Mouse (Mus musculus): ENCODE measurements around the gene Als2cl. TPM values are rescaled to one million over a fixed set of nuclear protein-coding genes. Genes with fewer than 3 reads are reported as not detected.
A peak's percentile ranks its signal among the peaks of the same experiment; 100 is the strongest.

Gene Als2cl
- polyA plus RNA-seq, 1 experiment from 2014 or later: 1.9 TPM

GRCm38 (mm10) chr9:110891077-110891828, 11.6 kb downstream of the Als2cl start:
- Histone ChIP-seq H3K4me2 (replicated peaks) (no peak overlapping the region), H3K9me3 (ENCODE audit: control insufficient read depth, low read length) (no peaks in the 10 kb centered on the region), H3K4me3 (replicated peaks; ENCODE audit: low read length) (no peak overlapping the region), H3K4me1 (replicated peaks; ENCODE audit: control insufficient read depth, insufficient read depth, low read length) (no peaks in the 10 kb centered on the region), H3K27me3 (ENCODE audit: control insufficient read depth, insufficient read depth, low read length) (no peaks in the 10 kb centered on the region), H3K36me3 (replicated peaks; ENCODE audit: control insufficient read depth, insufficient read depth) (no peaks in the 10 kb centered on the region), H3K9ac (no peak overlapping the region), H3K27ac (no peak overlapping the region)
- DNase-seq (ENCODE audit: low spot score) (no peak), ATAC-seq (ENCODE audit: low FRiP score) (no peak)
- WGBS: 82% methylated on average over 12 of the region's 12 CpGs

- Histone ChIP-seq H3K4me2 (replicated peaks) (no peak overlapping the region), H3K4me3 (replicated peaks; ENCODE audit: low read length) (no peak overlapping the region), H3K27ac (no peak overlapping the region), H3K27me3 (ENCODE audit: control insufficient read depth, insufficient read depth, low read length) (no peaks in the 10 kb centered on the region), H3K36me3 (replicated peaks; ENCODE audit: control insufficient read depth, insufficient read depth) (no peaks in the 10 kb centered on the region), H3K9ac (no peak overlapping the region), H3K9me3 (ENCODE audit: control insufficient read depth, low read length) (no peaks in the 10 kb centered on the region), H3K4me1 (replicated peaks; ENCODE audit: control insufficient read depth, insufficient read depth, low read length) (no peaks in the 10 kb centered on the region)
- ATAC-seq (ENCODE audit: low FRiP score) (no peak), DNase-seq (ENCODE audit: low spot score) (no peak)
- 91% methylated on average over 3 of the region's 3 CpGs for WGBS
These were observed 12.9 kb downstream of the Als2cl start for GRCm38 (mm10) chr9:110892552-110892951.

DNA sequence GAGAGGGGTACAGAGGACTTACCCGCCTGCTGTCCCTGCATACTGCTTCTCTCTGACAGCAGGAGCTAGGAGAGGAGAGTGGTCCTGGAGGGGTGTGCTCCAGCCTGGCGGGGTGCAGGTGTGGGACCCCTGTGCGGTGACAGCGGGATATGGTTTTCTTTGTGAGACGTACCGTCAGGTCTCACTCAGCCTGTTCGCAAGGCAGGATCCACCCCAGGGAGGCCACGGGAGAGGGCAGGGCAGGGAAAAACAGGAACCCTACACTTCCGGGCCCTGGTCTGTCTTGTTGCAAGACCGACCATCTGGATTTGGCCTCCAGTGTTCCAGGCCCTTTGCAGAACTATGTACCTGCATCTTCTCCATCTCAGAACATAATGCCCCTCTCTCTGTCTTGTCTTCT, 13.8 kb downstream of the Als2cl start:
- DNase-seq (ENCODE audit: low spot score): no peak

GRCm38 (mm10) chr9:110895507-110895906, 15.8 kb downstream of the Als2cl start:
- no peak overlapping the region for H3K4me3 ChIP-seq (replicated peaks; ENCODE audit: low read length)
- ATAC-seq (ENCODE audit: low FRiP score) (no peak), DNase-seq (ENCODE audit: low spot score) (no peak)
- H3K36me3 ChIP-seq (replicated peaks; ENCODE audit: control insufficient read depth, insufficient read depth): no peaks in the 10 kb centered on the region
- no peak overlapping the region for H3K27ac ChIP-seq
- no peaks in the 10 kb centered on the region for H3K27me3 ChIP-seq (ENCODE audit: control insufficient read depth, insufficient read depth, low read length)
- 56% methylated on average over 5 of the region's 5 CpGs for WGBS
- no peak overlapping the region for H3K9ac ChIP-seq
- H3K4me1 ChIP-seq (replicated peaks; ENCODE audit: control insufficient read depth, insufficient read depth, low read length): no peaks in the 10 kb centered on the region
- H3K9me3 ChIP-seq (ENCODE audit: control insufficient read depth, low read length): no peaks in the 10 kb centered on the region
- H3K4me2 ChIP-seq (replicated peaks): no peak overlapping the region

More for the DNA sequence above, 13.8 kb downstream of the Als2cl start:
- Histone ChIP-seq H3K27me3 (ENCODE audit: control insufficient read depth, insufficient read depth, low read length) (no peaks in the 10 kb centered on the region), H3K4me2 (replicated peaks) (no peak overlapping the region), H3K4me1 (replicated peaks; ENCODE audit: control insufficient read depth, insufficient read depth, low read length) (no peaks in the 10 kb centered on the region), H3K27ac (no peak overlapping the region), H3K4me3 (replicated peaks; ENCODE audit: low read length) (no peak overlapping the region), H3K9ac (no peak overlapping the region), H3K9me3 (ENCODE audit: control insufficient read depth, low read length) (no peaks in the 10 kb centered on the region), H3K36me3 (replicated peaks; ENCODE audit: control insufficient read depth, insufficient read depth) (no peaks in the 10 kb centered on the region)
- WGBS: 69% methylated on average over 10 of the region's 10 CpGs
- no peak for ATAC-seq (ENCODE audit: low FRiP score)

DNA sequence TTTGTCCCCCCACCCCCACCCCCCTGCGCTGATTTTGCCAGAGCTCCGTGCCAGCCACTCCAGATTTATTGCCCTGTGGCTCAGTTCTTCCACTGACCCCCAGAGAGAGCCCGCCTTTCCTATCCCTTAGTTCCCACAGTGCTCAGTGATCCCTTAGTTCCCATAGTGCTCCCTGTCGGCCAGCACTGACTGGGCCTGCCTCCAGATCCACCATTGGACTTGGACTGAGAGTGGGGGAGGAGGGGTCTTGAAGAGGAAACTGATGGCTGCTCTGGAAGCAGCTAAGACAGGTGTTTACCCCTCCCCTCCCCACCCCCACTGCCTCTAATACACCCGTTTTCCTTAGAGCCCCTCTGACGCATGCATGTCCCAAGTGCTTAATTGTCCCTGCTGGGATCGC, 16.3 kb downstream of the Als2cl start:
- no peak overlapping the region for H3K9ac ChIP-seq
- no peaks in the 10 kb centered on the region for H3K9me3 ChIP-seq (ENCODE audit: control insufficient read depth, low read length)
- H3K36me3 ChIP-seq (replicated peaks; ENCODE audit: control insufficient read depth, insufficient read depth): no peaks in the 10 kb centered on the region
- no peak overlapping the region for H3K27ac ChIP-seq
- DNase-seq (ENCODE audit: low spot score) (no peak), ATAC-seq (ENCODE audit: low FRiP score) (0 out of 2 replicates have a peak, but pooled peaks have one; percentile 29)
- H3K4me1 ChIP-seq (replicated peaks; ENCODE audit: control insufficient read depth, insufficient read depth, low read length): no peaks in the 10 kb centered on the region
- H3K4me2 ChIP-seq (replicated peaks): peak overlapping the region; percentile 21; the same call in 1 of the 2 replicates
- H3K27me3 ChIP-seq (ENCODE audit: control insufficient read depth, insufficient read depth, low read length): no peaks in the 10 kb centered on the region
- no peak overlapping the region for H3K4me3 ChIP-seq (replicated peaks; ENCODE audit: low read length)
- WGBS: 17% methylated on average over 7 of the region's 7 CpGs

- Histone ChIP-seq H3K4me1 (replicated peaks; ENCODE audit: control insufficient read depth, insufficient read depth, low read length) (no peaks in the 10 kb centered on the region), H3K4me2 (replicated peaks) (0 out of 2 replicates have a peak overlapping the region, but pooled peaks have one; percentile 21), H3K4me3 (replicated peaks; ENCODE audit: low read length) (no peak overlapping the region), H3K36me3 (replicated peaks; ENCODE audit: control insufficient read depth, insufficient read depth) (no peaks in the 10 kb centered on the region), H3K9me3 (ENCODE audit: control insufficient read depth, low read length) (no peaks in the 10 kb centered on the region), H3K9ac (no peak overlapping the region), H3K27ac (no peak overlapping the region), H3K27me3 (ENCODE audit: control insufficient read depth, insufficient read depth, low read length) (no peaks in the 10 kb centered on the region)
- WGBS: 9% methylated on average over 6 of the region's 6 CpGs
- DNase-seq (ENCODE audit: low spot score) (no peak), ATAC-seq (ENCODE audit: low FRiP score) (peak; percentile 32; the same call in 1 of the 2 replicates)
These were observed 16.9 kb downstream of the Als2cl start for GRCm38 (mm10) chr9:110896595-110896994.

GRCm38 (mm10) chr9:110899451-110900008, 19.9 kb downstream of the Als2cl start:
- ATAC-seq (ENCODE audit: low FRiP score) (no peak), DNase-seq (ENCODE audit: low spot score) (no peak)
- H3K36me3 ChIP-seq (replicated peaks; ENCODE audit: control insufficient read depth, insufficient read depth): no peaks in the 10 kb centered on the region
- no peak overlapping the region for H3K4me3 ChIP-seq (replicated peaks; ENCODE audit: low read length)
- WGBS: 61% methylated on average over 10 of the region's 10 CpGs
- no peak overlapping the region for H3K27ac ChIP-seq
- H3K27me3 ChIP-seq (ENCODE audit: control insufficient read depth, insufficient read depth, low read length): no peaks in the 10 kb centered on the region
- no peaks in the 10 kb centered on the region for H3K9me3 ChIP-seq (ENCODE audit: control insufficient read depth, low read length)
- H3K4me1 ChIP-seq (replicated peaks; ENCODE audit: control insufficient read depth, insufficient read depth, low read length): no peaks in the 10 kb centered on the region
- H3K9ac ChIP-seq: no peak overlapping the region
- no peak overlapping the region for H3K4me2 ChIP-seq (replicated peaks)

GRCm38 (mm10) chr9:110901204-110901603, 21.5 kb downstream of the Als2cl start:
- H3K9ac ChIP-seq: no peak overlapping the region
- no peak overlapping the region for H3K4me2 ChIP-seq (replicated peaks)
- no peaks in the 10 kb centered on the region for H3K9me3 ChIP-seq (ENCODE audit: control insufficient read depth, low read length)
- DNase-seq (ENCODE audit: low spot score): no peak
- 87% methylated on average over 6 of the region's 6 CpGs for WGBS
- no peak overlapping the region for H3K4me3 ChIP-seq (replicated peaks; ENCODE audit: low read length)
- no peak for ATAC-seq (ENCODE audit: low FRiP score)
- H3K27ac ChIP-seq: no peak overlapping the region
- no peaks in the 10 kb centered on the region for H3K36me3 ChIP-seq (replicated peaks; ENCODE audit: control insufficient read depth, insufficient read depth)
- no peaks in the 10 kb centered on the region for H3K4me1 ChIP-seq (replicated peaks; ENCODE audit: control insufficient read depth, insufficient read depth, low read length)
- H3K27me3 ChIP-seq (ENCODE audit: control insufficient read depth, insufficient read depth, low read length): no peaks in the 10 kb centered on the region

DNA sequence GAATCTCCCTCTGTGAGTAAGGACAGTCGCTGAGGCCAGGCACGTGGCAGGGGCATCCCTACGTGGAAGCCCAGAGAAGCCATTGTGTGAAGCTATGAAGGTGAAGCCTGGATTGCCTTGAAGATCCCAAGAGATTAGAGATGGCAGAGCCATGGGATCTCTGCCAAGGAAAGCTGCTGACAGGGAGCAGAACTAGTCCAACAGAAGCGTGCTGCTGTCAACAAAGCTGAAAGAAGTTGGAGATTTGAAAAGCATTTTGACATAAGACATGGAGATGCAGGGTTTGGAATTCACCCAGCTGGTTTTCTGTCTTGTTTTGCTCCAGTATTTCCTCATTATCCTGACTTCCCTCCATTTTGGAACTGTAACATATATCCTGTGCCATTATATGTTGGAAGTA, 22.6 kb downstream of the Als2cl start:
- Histone ChIP-seq H3K27me3 (ENCODE audit: control insufficient read depth, insufficient read depth, low read length) (no peaks in the 10 kb centered on the region), H3K4me1 (replicated peaks; ENCODE audit: control insufficient read depth, insufficient read depth, low read length) (no peaks in the 10 kb centered on the region), H3K4me2 (replicated peaks) (no peak overlapping the region), H3K9me3 (ENCODE audit: control insufficient read depth, low read length) (no peaks in the 10 kb centered on the region), H3K9ac (no peak overlapping the region), H3K4me3 (replicated peaks; ENCODE audit: low read length) (no peak overlapping the region), H3K36me3 (replicated peaks; ENCODE audit: control insufficient read depth, insufficient read depth) (no peaks in the 10 kb centered on the region), H3K27ac (no peak overlapping the region)
- WGBS: 86% methylated on average over 4 of the region's 4 CpGs
- no peak for ATAC-seq (ENCODE audit: low FRiP score)
- DNase-seq (ENCODE audit: low spot score): no peak

All from hindbrain, embryonic 14.5 days (tissue).